10 mouse cellular contexts compared by ENCODE assay signal in genomic region chr5:138970056-138970490, GRCm38 (mm10). TPM values are rescaled to one million over a fixed set of nuclear protein-coding genes. Genes with fewer than 3 reads are reported as not detected.
DNase-seq lines count a peak whose midpoint lies in the region; ATAC-seq lines count a peak whose summit lies in the region.
"Had no signal": no experiment of that assay in that cellular context is flagged by ENCODE, and none has a peak within 500 bp of the region (broad histone marks: within the 10 kb centered on the region; RNA-seq: fewer than 3 reads in every experiment).

No protein-coding gene starts in this region.

- ATAC-seq in heart, embryonic 11.5 days (replicated peaks; ENCODE audit: insufficient number of reproducible peaks, low FRiP score, low TSS enrichment): no peak
- no peak; the same call in 1 of the 2 replicates for ATAC-seq in embryonic facial prominence, embryonic 13.5 days (ENCODE audit: insufficient number of reproducible peaks, insufficient read depth, low FRiP score, low TSS enrichment, low read depth)
- ATAC-seq in intestine, embryonic 16.5 days: peak; percentile 52

- H3K27me3 ChIP-seq in heart, embryonic 11.5 days (ENCODE audit: control insufficient read depth, insufficient read depth, low read length): no peaks in the 10 kb centered on the region
- H3K27me3 ChIP-seq in embryonic facial prominence, embryonic 13.5 days: no peaks in the 10 kb centered on the region
- no peaks in the 10 kb centered on the region for H3K27me3 ChIP-seq in intestine, embryonic 16.5 days (replicated peaks; ENCODE audit: control insufficient read depth, insufficient read depth, low read length)
- H3K27me3 ChIP-seq: midbrain, embryonic 12.5 days had no signal

- peak; percentile 46 to 57 for DNase-seq in heart, adult 9 months (ENCODE audit: low spot score in 2 of 2)
- DNase-seq in lung, postnatal 14 days: peak; percentile 72
- no peak for DNase-seq in layer of hippocampus, postnatal 14 days (ENCODE audit: low spot score in 2 of 2)
- DNase-seq in thymus, postnatal 0 days (ENCODE audit: low spot score): no peak
- no peak for DNase-seq in layer of hippocampus, postnatal 36 days

- WGBS in heart, embryonic 11.5 days (ENCODE audit: insufficient replicate concordance): 48% methylated on average over 7 of the region's 7 CpGs
- WGBS in embryonic facial prominence, embryonic 13.5 days: 43% methylated on average over 7 of the region's 7 CpGs
- 38% methylated on average over 7 of the region's 7 CpGs for WGBS in intestine, embryonic 16.5 days

- no peaks in the 10 kb centered on the region for H3K9me3 ChIP-seq in heart, embryonic 11.5 days (replicated peaks; ENCODE audit: control insufficient read depth, low read length)
- H3K9me3 ChIP-seq in embryonic facial prominence, embryonic 13.5 days: no peaks in the 10 kb centered on the region
- H3K9me3 ChIP-seq in intestine, embryonic 16.5 days (ENCODE audit: control insufficient read depth, low read length): no peaks in the 10 kb centered on the region
- H3K9me3 ChIP-seq: G1E; midbrain, embryonic 12.5 days had no signal

- H3K36me3 ChIP-seq in heart, embryonic 11.5 days (ENCODE audit: control insufficient read depth, insufficient read depth, low read length): no peaks in the 10 kb centered on the region
- H3K36me3 ChIP-seq in embryonic facial prominence, embryonic 13.5 days: no peaks in the 10 kb centered on the region; the same call in 1 of the 2 replicates
- H3K36me3 ChIP-seq in intestine, embryonic 16.5 days (ENCODE audit: control insufficient read depth, insufficient read depth, low read length): no peaks in the 10 kb centered on the region
- H3K36me3 ChIP-seq: G1E; midbrain, embryonic 12.5 days had no signal

- no peak overlapping the region for H3K4me2 ChIP-seq in heart, embryonic 11.5 days
- H3K4me2 ChIP-seq in embryonic facial prominence, embryonic 13.5 days: no peak overlapping the region
- no peak overlapping the region for H3K4me2 ChIP-seq in intestine, embryonic 16.5 days (ENCODE audit: low read depth, low read length)
- H3K4me2 ChIP-seq: midbrain, embryonic 12.5 days had no signal

- no peak overlapping the region for H3K27ac ChIP-seq in heart, embryonic 11.5 days (ENCODE audit: low read depth, low read length)
- peak overlapping the region; percentile 58 for H3K27ac ChIP-seq in embryonic facial prominence, embryonic 13.5 days
- H3K27ac ChIP-seq in intestine, embryonic 16.5 days (ENCODE audit: low read length): peak overlapping the region; percentile 1; the same call in 1 of the 2 replicates
- H3K27ac ChIP-seq: midbrain, embryonic 12.5 days had no signal

- no peak overlapping the region for H3K4me3 ChIP-seq in heart, embryonic 11.5 days (ENCODE audit: low read depth, low read length)
- no peak overlapping the region for H3K4me3 ChIP-seq in embryonic facial prominence, embryonic 13.5 days
- no peak overlapping the region for H3K4me3 ChIP-seq in intestine, embryonic 16.5 days (ENCODE audit: low read length)
- H3K4me3 ChIP-seq: midbrain, embryonic 12.5 days had no signal

- H3K4me1 ChIP-seq in heart, embryonic 11.5 days (ENCODE audit: control insufficient read depth, insufficient read depth, low read length): peaks cover 17% of the 10 kb centered on the region
- H3K4me1 ChIP-seq in embryonic facial prominence, embryonic 13.5 days: peaks cover 24% of the 10 kb centered on the region
- peaks cover 20% of the 10 kb centered on the region for H3K4me1 ChIP-seq in intestine, embryonic 16.5 days (ENCODE audit: control insufficient read depth, insufficient read depth, low read length)

- no peak overlapping the region for H3K9ac ChIP-seq in heart, embryonic 11.5 days (ENCODE audit: low read depth, low read length)
- H3K9ac ChIP-seq in embryonic facial prominence, embryonic 13.5 days: no peak overlapping the region
- no peak overlapping the region for H3K9ac ChIP-seq in intestine, embryonic 16.5 days (ENCODE audit: low read depth, low read length)
- H3K9ac ChIP-seq: midbrain, embryonic 12.5 days had no signal

RNA-seq across cellular contexts. Expression of gene Pdgfa, which starts 27.1 kb away (rescaled TPM):
- 29.3 and 30.8 TPM in 2 replicates for polyA plus RNA-seq in heart, embryonic 11.5 days (2014; fragmentation: Nextera tagmentation; extraction: Ambion mirVana)
- polyA plus RNA-seq in embryonic facial prominence, embryonic 13.5 days (2015; fragmentation: Nextera tagmentation; extraction: Ambion mirVana): 58.6 and 58.8 TPM in 2 replicates
- 47.1 and 47.3 TPM in 2 replicates for polyA plus RNA-seq in intestine, embryonic 16.5 days (2015; fragmentation: Nextera tagmentation; extraction: Ambion mirVana)
- total RNA-seq in layer of hippocampus, postnatal 14 days (2021): 10 to 100 TPM; 50.2 to 50.3 TPM
- polyA plus RNA-seq in thymus, postnatal 0 days (2015; fragmentation: Nextera tagmentation; extraction: Ambion mirVana): 26.4 and 31.2 TPM in 2 replicates
- 10 to 100 TPM; 36.1 to 40.8 TPM for total RNA-seq in layer of hippocampus, postnatal 36 days (2021)
- total RNA-seq: G1E had no signal
- polyA plus RNA-seq: G1E had no signal

Comparison
In these comparisons a context has a peak if more than half of its experiments do, and no peak if none do; other contexts are left out.
1. DNase-seq: peak in heart, adult 9 months (2 of 2) and lung, postnatal 14 days (single experiment); none in layer of hippocampus, postnatal 14 days (0 of 2), thymus, postnatal 0 days (single experiment) and layer of hippocampus, postnatal 36 days (0 of 2).